Mouse (Mus musculus): Measurements from ENCODE around the gene Smarcal1. TPM values are rescaled to one million over a fixed set of nuclear protein-coding genes. Genes with fewer than 3 reads are reported as not detected.

The Smarcal1 gene
- 13.5 and 13.8 TPM in 2 replicates for polyA plus RNA-seq (2015; fragmentation: Nextera tagmentation; extraction: Ambion mirVana)

DNA sequence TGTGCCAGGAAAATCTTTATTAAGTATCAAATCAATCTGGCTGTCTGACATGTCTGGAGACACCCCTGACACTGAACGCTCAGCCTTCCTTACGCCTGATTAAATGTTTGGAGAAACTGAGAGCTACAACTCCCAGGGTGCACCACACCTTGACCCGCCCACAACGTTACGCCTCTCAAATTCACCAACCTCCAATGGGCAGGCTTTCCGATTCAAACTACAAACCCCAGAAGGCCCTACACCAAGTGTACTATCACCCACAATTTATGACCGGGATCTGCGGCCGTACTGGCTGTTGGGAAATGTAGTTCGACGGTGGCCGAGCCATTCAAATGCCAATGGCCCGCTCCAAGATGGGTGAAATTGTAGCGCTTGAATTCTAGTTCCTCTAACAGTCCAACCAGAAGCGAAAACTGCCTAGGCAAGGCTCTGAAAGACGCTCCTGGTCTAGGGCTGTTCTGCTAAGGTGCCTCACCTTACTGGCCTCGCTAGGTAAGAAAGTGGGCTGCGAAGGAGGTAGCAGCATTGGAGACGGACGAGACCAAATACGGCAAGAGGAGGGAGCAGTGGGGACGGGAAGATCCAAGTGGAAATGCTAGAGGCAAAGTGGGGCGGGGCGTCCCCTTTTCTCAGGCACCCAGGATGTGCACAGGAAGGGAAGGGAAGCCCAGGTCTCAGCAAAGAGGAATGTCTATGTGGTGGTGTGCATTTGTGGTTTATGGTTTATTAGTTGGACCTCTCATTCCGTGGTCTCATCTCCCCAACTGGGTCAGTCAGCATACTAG is at the start of gene Smarcal1:
Gene Smarcal1 (plus strand): TSS at position 305 of the 785 bp plus-strand sequence.
- Histone ChIP-seq H3K27me3 (ENCODE audit: insufficient read depth, low read length) (no peaks in the 10 kb centered on the region), H3K9ac (ENCODE audit: low read depth, low read length) (peak within 1 kb of the TSS; percentile 57), H3K4me1 (replicated peaks; ENCODE audit: insufficient read depth, low read length) (0 out of 2 replicates have a peak, but pooled peaks cover 1% of the 10 kb centered on the region), H3K36me3 (ENCODE audit: insufficient read depth, low read length) (peaks cover 20% of the 10 kb centered on the region), H3K4me3 (replicated peaks; ENCODE audit: low read depth, low read length) (peak within 1 kb of the TSS; percentile 69), H3K4me2 (ENCODE audit: low read length) (peak within 1 kb of the TSS; percentile 58), H3K9me3 (replicated peaks; ENCODE audit: low read length) (no peaks in the 10 kb centered on the region), H3K27ac (peak within 1 kb of the TSS; percentile 78)
- DNase-seq (ENCODE audit: low spot score) (peak; percentile 99), ATAC-seq (replicated peaks; ENCODE audit: low FRiP score, low read depth) (peak; percentile 98)
- peak; percentile 9; the same call in 1 of the 2 replicates for TF ChIP-seq CTCF (IDR thresholded peaks at IDR 0.05; ENCODE audit: low read depth)
- under 1% methylated on average over 25 of the region's 25 CpGs for WGBS

DNA sequence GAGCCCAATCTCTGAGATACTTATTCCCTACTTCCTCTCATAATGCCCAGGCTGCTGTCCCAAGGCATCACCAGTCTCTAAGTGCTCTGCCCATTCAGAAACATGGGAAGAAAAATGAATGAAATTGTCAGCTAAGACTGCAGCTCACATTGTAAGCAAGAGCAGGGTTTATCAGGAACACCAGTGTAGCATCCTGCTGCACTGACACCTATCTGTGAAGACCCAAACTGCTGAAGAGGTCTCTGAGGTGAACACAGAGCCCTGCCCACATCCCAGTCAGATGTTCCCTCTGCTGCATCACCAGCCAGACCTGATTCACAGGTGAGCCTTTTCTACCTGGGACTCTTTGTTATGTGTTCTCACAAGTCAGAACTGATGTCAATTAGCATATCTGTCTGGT is 49.6 kb upstream of the Smarcal1 start:
- Histone ChIP-seq H3K9ac (ENCODE audit: low read depth, low read length) (no peak overlapping the region), H3K4me2 (ENCODE audit: low read length) (no peak overlapping the region), H3K9me3 (replicated peaks; ENCODE audit: low read length) (no peaks in the 10 kb centered on the region), H3K27ac (no peak overlapping the region), H3K36me3 (ENCODE audit: insufficient read depth, low read length) (no peaks in the 10 kb centered on the region), H3K27me3 (ENCODE audit: insufficient read depth, low read length) (peaks cover 27% of the 10 kb centered on the region; the same call in 1 of the 2 replicates), H3K4me1 (replicated peaks; ENCODE audit: insufficient read depth, low read length) (peaks cover 8% of the 10 kb centered on the region), H3K4me3 (replicated peaks; ENCODE audit: low read depth, low read length) (no peak overlapping the region)
- no peak for ATAC-seq (replicated peaks; ENCODE audit: low FRiP score, low read depth)
- no peak for TF ChIP-seq CTCF (IDR thresholded peaks at IDR 0.05; ENCODE audit: low read depth)
- no peak for DNase-seq (ENCODE audit: low spot score)

GRCm38 (mm10) chr1:72535725-72536571 is 47.1 kb upstream of the Smarcal1 start:
- under 1% methylated on average over 35 of the region's 36 CpGs for WGBS
- DNase-seq (ENCODE audit: low spot score) (peak; percentile 13), ATAC-seq (replicated peaks; ENCODE audit: low FRiP score, low read depth) (peak; percentile 54; the same call in 1 of the 2 replicates)
- H3K4me3 ChIP-seq (replicated peaks; ENCODE audit: low read depth, low read length): peak overlapping the region; percentile 20
- H3K9me3 ChIP-seq (replicated peaks; ENCODE audit: low read length): no peaks in the 10 kb centered on the region
- peak overlapping the region; percentile 56 for H3K4me2 ChIP-seq (ENCODE audit: low read length)
- H3K9ac ChIP-seq (ENCODE audit: low read depth, low read length): no peak overlapping the region
- TF ChIP-seq CTCF (IDR thresholded peaks at IDR 0.05; ENCODE audit: low read depth): no peak
- peaks cover 8% of the 10 kb centered on the region for H3K4me1 ChIP-seq (replicated peaks; ENCODE audit: insufficient read depth, low read length)
- H3K27ac ChIP-seq: no peak overlapping the region
- peaks cover 27% of the 10 kb centered on the region; the same call in 1 of the 2 replicates for H3K27me3 ChIP-seq (ENCODE audit: insufficient read depth, low read length)
- H3K36me3 ChIP-seq (ENCODE audit: insufficient read depth, low read length): no peaks in the 10 kb centered on the region

- Histone ChIP-seq H3K27me3 (ENCODE audit: insufficient read depth, low read length) (peaks cover 27% of the 10 kb centered on the region; the same call in 1 of the 2 replicates), H3K4me2 (ENCODE audit: low read length) (peak within 1 kb of the TSS; percentile 56)
- under 1% methylated on average over 41 of the region's 41 CpGs for whole genome bisulfite sequencing
These were observed 46.3 kb upstream of the Smarcal1 start, which contains the start of gene March4 for GRCm38 (mm10) chr1:72536611-72537351. TSS of gene March4 (minus strand) at chr1:72536930.

DNA sequence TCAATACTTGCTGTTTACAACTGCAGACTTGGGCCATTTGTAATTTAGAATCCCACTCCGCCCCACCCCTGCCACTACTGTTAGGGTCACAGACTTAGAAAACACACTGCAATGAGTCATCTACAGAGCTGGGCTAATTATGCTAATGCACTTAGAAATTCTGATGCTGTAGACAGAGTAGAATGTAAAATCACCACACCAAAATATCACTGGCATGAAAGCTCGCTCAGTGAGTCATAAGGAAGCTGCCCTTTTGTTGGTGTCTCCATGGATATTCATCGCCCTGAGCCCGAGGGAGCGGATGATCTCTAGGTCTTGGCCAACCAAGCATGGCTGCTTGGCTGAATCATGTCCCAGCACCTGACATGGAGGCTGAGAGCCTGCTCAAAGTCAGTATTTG is 44.8 kb upstream of the Smarcal1 start:
- no peak overlapping the region for H3K4me2 ChIP-seq (ENCODE audit: low read length)
- no peaks in the 10 kb centered on the region for H3K9me3 ChIP-seq (replicated peaks; ENCODE audit: low read length)
- no peak for TF ChIP-seq CTCF (IDR thresholded peaks at IDR 0.05; ENCODE audit: low read depth)
- H3K36me3 ChIP-seq (ENCODE audit: insufficient read depth, low read length): no peaks in the 10 kb centered on the region
- no peak overlapping the region for H3K9ac ChIP-seq (ENCODE audit: low read depth, low read length)
- DNase-seq (ENCODE audit: low spot score) (no peak), ATAC-seq (replicated peaks; ENCODE audit: low FRiP score, low read depth) (no peak)
- peaks cover 27% of the 10 kb centered on the region; the same call in 1 of the 2 replicates for H3K27me3 ChIP-seq (ENCODE audit: insufficient read depth, low read length)
- WGBS: 64% methylated on average over 5 of the region's 5 CpGs
- no peak overlapping the region for H3K4me3 ChIP-seq (replicated peaks; ENCODE audit: low read depth, low read length)
- H3K4me1 ChIP-seq (replicated peaks; ENCODE audit: insufficient read depth, low read length): peaks cover 8% of the 10 kb centered on the region
- no peak overlapping the region for H3K27ac ChIP-seq

More at GRCm38 (mm10) chr1:72536611-72537351, 46.3 kb upstream of the Smarcal1 start, which contains the start of gene March4:
- Histone ChIP-seq H3K36me3 (ENCODE audit: insufficient read depth, low read length) (no peaks in the 10 kb centered on the region), H3K9me3 (replicated peaks; ENCODE audit: low read length) (no peaks in the 10 kb centered on the region), H3K9ac (ENCODE audit: low read depth, low read length) (no peak within 1 kb of the TSS), H3K4me1 (replicated peaks; ENCODE audit: insufficient read depth, low read length) (peaks cover 8% of the 10 kb centered on the region), H3K27ac (no peak within 1 kb of the TSS), H3K4me3 (replicated peaks; ENCODE audit: low read depth, low read length) (peak within 1 kb of the TSS; percentile 20)
- ATAC-seq (replicated peaks; ENCODE audit: low FRiP score, low read depth) (peak; percentile 77; the same call in 1 of the 2 replicates), DNase-seq (ENCODE audit: low spot score) (peak; percentile 81)
- TF ChIP-seq CTCF (IDR thresholded peaks at IDR 0.05; ENCODE audit: low read depth): no peak
